Mouse (Mus musculus) lung, embryonic 16.5 days (tissue): ENCODE measurements at regions not wholly inside any gene's neighbourhood (a gene's known extent, or its start where the extent isn't known, plus 50 kb on each side); places are given as distances from the start of the nearest gene placed in this dataset.

Source experiments
- ATAC-seq: fragments of 200-750 bp; cut with Nextera tagmentation; 2 replicates; pipeline ENCODE4 v1.8.0; 2017; ENCODE audit warnings: low read depth, mild to moderate bottlenecking, moderate library complexity
- H3K27ac ChIP-seq: fragments of 300-500 bp; sonication (generic); 2 replicates; pipeline ENCODE4 v1.5.1; 2014; ENCODE audit warnings: mild to moderate bottlenecking, control low read depth, low read length
- H3K27me3 ChIP-seq: fragments of 300-500 bp; sonication (generic); 2 replicates; pipeline ENCODE4 v1.6.1; 2014; ENCODE audit warnings: low read depth, low read length, mixed read lengths; ENCODE audit not compliant: control insufficient read depth, insufficient read depth
- H3K36me3 ChIP-seq: fragments of 300-500 bp; sonication (generic); 2 replicates; pipeline ENCODE4 v1.6.1; 2014; ENCODE audit warnings: low read length; ENCODE audit not compliant: control insufficient read depth, insufficient read depth
- H3K4me1 ChIP-seq: fragments of 300-500 bp; sonication (generic); replicated peaks from 2 replicates; pipeline ENCODE4 v1.6.1; 2014; ENCODE audit warnings: low read length, mixed read lengths; ENCODE audit not compliant: control insufficient read depth, insufficient read depth
- H3K4me2 ChIP-seq: fragments of 300-500 bp; sonication (generic); 2 replicates; pipeline ENCODE4 v1.6.1; 2014; ENCODE audit warnings: low read depth, low read length, control low read depth
- H3K4me3 ChIP-seq: fragments of 300-500 bp; sonication (generic); 2 replicates; pipeline ENCODE4 v1.5.1; 2014; ENCODE audit warnings: mild to moderate bottlenecking, low read length, control low read depth
- H3K9ac ChIP-seq: fragments of 300-500 bp; sonication (generic); 2 replicates; pipeline ENCODE4 v1.6.1; 2014; ENCODE audit warnings: low read length, control low read depth
- H3K9me3 ChIP-seq: fragments of 300-500 bp; sonication (generic); 2 replicates; pipeline ENCODE4 v1.6.1; 2016; ENCODE audit warnings: low read length; ENCODE audit not compliant: control insufficient read depth
- WGBS: fragments of 180-500 bp; shearing (Covaris S2); extraction: QIAGEN DNeasy Blood & Tissue Kit; methylation state at CpG from one replicate; pipeline ENCODE4 v1.1.7; 2014; 5-methylcytosine and 5-hydroxymethylcytosine counted together

DNA sequence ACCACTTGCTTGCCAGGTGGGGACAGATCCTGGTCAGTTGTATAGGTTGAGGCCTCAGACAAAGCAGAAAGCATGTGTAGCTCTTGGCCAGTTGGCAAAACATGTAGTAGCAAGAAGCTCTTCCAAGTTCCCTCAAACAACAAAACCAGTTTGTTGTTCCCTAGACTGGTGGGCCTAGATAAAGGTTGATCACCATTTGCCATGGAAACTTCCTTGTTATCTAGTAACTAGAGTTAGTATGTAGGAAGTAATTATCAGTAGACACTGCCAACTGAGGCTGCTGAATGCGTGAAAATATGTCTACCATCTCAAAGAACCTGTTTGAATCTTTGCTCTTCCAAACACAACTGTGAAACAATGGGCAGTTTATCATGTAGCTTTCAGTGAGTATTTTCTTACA lies 1098.7 kb downstream of the Pcdh18 start:
- no peak overlapping the region for H3K4me3 ChIP-seq
- WGBS = 85% methylated on average over 1 of the region's 1 CpGs
- H3K27ac ChIP-seq = no peak overlapping the region
- ATAC-seq = no peak
- H3K4me2 ChIP-seq = no peak overlapping the region
- no peaks in the 10 kb centered on the region for H3K27me3 ChIP-seq
- H3K4me1 ChIP-seq = no peaks in the 10 kb centered on the region
- no peak overlapping the region for H3K9ac ChIP-seq
- no peaks in the 10 kb centered on the region for H3K9me3 ChIP-seq
- H3K36me3 ChIP-seq = no peaks in the 10 kb centered on the region

DNA sequence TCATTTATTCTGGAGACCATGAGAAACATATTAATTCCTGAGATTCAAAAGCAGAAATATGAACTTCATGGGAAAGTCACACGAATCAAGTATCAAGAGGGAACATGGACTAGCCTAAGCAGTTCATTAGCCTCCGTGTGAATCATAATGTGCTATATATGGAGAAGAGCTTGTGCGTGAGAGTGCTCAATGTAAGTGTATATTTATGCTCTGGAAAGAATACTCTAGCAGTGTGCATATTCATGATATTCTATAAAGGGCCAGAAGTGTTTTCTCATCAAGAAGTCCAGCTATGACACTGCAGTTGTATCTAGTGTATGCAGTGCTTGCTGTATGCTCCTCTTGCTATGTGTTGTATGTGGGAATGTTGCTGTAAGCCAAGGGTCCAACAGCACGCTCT lies 1102.0 kb downstream of the Pcdh18 start:
- Histone ChIP-seq H3K36me3 (no peaks in the 10 kb centered on the region), H3K4me3 (no peak overlapping the region), H3K4me2 (no peak overlapping the region), H3K4me1 (no peaks in the 10 kb centered on the region), H3K9me3 (no peaks in the 10 kb centered on the region), H3K9ac (no peak overlapping the region), H3K27ac (no peak overlapping the region), H3K27me3 (no peaks in the 10 kb centered on the region)
- 80% methylated on average over 4 of the region's 4 CpGs for WGBS
- no peak for ATAC-seq

DNA sequence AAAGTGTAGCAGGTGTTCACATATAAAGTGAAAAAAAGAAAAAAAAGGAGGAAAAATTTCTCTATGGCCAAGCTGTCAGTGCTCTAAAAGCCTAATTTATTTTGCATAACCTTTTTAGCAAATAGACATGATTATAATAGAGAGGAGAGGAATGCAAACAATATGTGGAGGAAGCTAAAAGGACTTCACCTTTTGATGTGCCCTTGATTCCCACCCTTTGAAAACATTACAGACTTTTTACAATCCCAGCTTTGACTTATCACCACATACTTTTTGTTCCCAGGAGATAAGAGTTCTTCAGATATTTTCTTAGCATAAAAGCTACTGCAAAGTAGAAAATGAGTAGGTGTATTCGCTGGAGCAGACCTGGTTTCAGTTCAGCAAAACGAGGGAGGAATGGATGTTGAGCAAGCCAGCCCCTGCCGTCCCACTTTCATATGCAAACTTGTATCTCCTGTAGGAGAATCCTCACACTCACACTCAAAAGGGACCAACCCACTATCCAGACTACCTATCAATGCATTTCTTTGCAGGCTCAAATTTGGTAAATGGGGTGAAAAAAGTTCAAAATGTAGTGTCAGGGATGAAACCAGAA lies 1125.1 kb downstream of the Pcdh18 start:
- Histone ChIP-seq H3K36me3 (no peaks in the 10 kb centered on the region), H3K4me3 (no peak overlapping the region), H3K27me3 (no peaks in the 10 kb centered on the region), H3K27ac (no peak overlapping the region), H3K4me2 (no peak overlapping the region), H3K4me1 (no peaks in the 10 kb centered on the region), H3K9me3 (no peaks in the 10 kb centered on the region), H3K9ac (no peak overlapping the region)
- no peak for ATAC-seq
- WGBS = 24% methylated on average over 3 of the region's 3 CpGs

DNA sequence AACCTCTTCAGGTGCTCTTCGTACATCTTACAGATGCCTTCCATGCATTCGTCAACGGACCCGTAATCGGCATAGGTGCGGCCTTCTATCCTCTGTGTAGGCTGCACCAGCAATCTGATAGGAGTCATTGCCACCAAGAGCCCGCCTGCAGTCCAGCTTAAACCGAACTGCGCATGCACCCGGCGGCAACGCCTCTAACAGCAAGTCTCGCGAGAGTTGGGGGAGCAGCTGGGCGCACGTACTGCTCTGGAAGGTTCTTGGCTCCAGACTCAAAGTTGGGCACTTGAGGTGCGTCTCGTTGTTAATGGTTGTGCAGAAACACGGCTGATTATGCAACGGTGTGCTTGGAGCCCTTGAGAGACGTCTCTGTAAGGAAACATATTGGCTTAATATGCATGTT lies 1148.2 kb downstream of the Pcdh18 start:
- H3K9ac ChIP-seq = no peak overlapping the region
- no peak for ATAC-seq
- H3K27ac ChIP-seq = no peak overlapping the region
- H3K4me3 ChIP-seq = no peak overlapping the region
- no peaks in the 10 kb centered on the region for H3K36me3 ChIP-seq
- WGBS = 95% methylated on average over 21 of the region's 21 CpGs
- H3K4me2 ChIP-seq = no peak overlapping the region
- H3K9me3 ChIP-seq = no peaks in the 10 kb centered on the region
- H3K27me3 ChIP-seq = no peaks in the 10 kb centered on the region
- no peaks in the 10 kb centered on the region for H3K4me1 ChIP-seq

DNA sequence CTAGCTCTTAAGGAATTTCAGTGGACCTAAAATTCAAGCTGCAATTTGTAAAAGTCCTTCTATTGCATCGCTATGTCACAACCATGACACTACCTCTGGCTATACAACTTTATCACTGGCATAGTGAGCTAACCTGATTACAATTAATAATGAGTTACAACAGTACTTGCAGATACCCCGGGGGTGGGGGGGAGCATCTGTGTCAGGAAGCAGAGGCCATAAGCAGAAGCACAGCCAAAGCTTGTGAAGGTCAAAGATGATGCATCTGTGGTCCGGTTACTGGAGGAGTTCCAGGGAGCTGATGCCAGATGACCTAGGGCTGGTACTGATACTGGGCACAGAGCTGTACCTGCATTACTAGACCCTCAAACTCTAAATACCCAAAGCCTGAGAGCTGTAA lies 1152.3 kb downstream of the Pcdh18 start:
- no peak for ATAC-seq
- 77% methylated on average over 3 of the region's 3 CpGs for WGBS

DNA sequence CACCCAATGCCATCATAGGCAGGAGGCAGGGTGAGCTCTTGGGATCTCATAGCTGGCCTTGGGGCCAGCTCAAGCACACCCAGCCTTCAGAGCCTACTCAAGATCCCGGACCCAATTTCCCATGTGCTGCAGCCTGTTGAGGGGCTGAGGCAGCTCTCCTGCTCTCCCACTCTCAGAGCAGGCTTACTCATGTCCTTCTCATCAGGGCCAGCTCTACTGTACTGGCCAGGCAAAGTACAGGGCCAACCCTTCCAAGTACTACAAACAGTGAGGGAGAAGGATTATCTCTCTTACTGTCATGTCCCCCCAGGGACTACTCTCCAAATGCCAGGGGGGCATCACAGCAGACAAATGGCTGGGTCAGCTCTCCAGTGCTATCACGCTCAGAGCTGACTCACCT lies 1169.8 kb downstream of the Pcdh18 start:
- H3K4me1 ChIP-seq = no peaks in the 10 kb centered on the region
- H3K36me3 ChIP-seq = no peaks in the 10 kb centered on the region
- H3K9me3 ChIP-seq = no peaks in the 10 kb centered on the region
- no peak; the same call in 1 of the 2 replicates for ATAC-seq
- H3K9ac ChIP-seq = no peak overlapping the region
- no peak overlapping the region for H3K27ac ChIP-seq
- H3K4me3 ChIP-seq = no peak overlapping the region
- no peak overlapping the region for H3K4me2 ChIP-seq
- no peaks in the 10 kb centered on the region for H3K27me3 ChIP-seq
- 88% methylated on average over 2 of the region's 2 CpGs for WGBS

More for the DNA sequence above, 1152.3 kb downstream of the Pcdh18 start:
- no peaks in the 10 kb centered on the region for H3K27me3 ChIP-seq
- H3K4me2 ChIP-seq = no peak overlapping the region
- no peaks in the 10 kb centered on the region for H3K4me1 ChIP-seq
- H3K9ac ChIP-seq = no peak overlapping the region
- H3K4me3 ChIP-seq = no peak overlapping the region
- H3K27ac ChIP-seq = no peak overlapping the region
- no peaks in the 10 kb centered on the region for H3K9me3 ChIP-seq
- H3K36me3 ChIP-seq = no peaks in the 10 kb centered on the region

DNA sequence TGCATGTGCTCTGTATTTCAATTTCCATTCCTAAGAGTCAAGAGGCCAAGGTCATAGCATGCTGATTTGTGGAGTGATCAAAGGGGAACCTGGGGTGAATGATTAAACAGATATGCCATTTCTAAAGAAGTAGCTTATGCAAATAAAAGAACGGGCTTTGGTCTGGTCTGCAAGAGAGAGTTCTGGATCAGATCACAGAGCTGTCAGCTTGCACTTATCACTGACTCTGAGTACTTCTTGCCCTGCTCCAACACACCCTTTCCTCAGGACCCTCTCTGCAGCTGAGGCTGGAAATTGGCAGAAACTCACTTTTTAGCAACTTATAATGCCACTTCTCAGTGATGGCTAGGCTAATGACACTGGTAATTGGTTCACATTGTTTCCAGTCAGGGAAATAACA lies 1171.0 kb downstream of the Pcdh18 start:
- Histone ChIP-seq H3K27me3 (no peaks in the 10 kb centered on the region), H3K9ac (no peak overlapping the region), H3K4me2 (no peak overlapping the region), H3K9me3 (no peaks in the 10 kb centered on the region), H3K36me3 (no peaks in the 10 kb centered on the region), H3K27ac (no peak overlapping the region), H3K4me3 (no peak overlapping the region), H3K4me1 (no peaks in the 10 kb centered on the region)
- no peak for ATAC-seq
- WGBS = 0% methylated on average over 1 of the region's 1 CpGs

DNA sequence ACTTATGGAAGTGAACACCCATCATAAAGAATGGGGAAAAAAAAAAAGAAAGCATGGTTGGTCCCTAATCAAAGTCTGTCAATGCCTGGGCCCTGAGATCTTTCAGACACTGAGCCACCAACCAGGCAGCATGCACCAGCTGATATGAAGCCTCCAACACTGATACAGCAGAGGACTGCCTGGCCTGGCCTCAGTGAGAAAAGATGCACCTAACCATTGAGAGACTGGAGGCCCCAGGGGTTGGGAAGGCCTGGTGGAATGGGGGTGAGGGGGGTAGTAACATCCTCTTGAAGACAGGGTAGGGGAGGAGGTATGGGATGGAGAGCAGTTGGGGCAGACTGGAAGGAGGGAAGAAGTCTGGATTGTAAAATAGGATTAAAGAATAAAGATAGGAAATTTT lies 1172.8 kb downstream of the Pcdh18 start:
- ATAC-seq = no peak
- no peaks in the 10 kb centered on the region for H3K4me1 ChIP-seq
- H3K27ac ChIP-seq = no peak overlapping the region
- no peak overlapping the region for H3K9ac ChIP-seq
- no peaks in the 10 kb centered on the region for H3K9me3 ChIP-seq
- H3K27me3 ChIP-seq = no peaks in the 10 kb centered on the region
- no peak overlapping the region for H3K4me2 ChIP-seq
- no peaks in the 10 kb centered on the region for H3K36me3 ChIP-seq
- no peak overlapping the region for H3K4me3 ChIP-seq

DNA sequence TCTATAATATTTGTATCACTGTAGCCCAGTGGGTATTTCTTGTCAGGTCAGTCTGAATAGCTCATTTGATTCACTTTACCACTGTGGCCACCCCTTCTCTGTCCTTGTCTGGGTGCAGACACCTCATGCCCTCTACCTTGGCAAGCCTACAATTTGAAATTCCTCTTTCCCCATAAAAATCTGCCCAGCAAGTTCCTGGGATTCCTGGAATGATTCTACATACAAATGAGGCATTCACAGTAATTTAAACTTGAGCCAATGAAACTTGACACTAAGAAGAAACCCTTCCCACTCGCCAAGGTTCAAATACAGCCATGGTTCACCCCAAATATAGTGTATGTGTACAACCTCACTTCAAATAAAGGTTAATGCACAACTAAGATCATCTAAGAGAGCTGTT lies 1174.6 kb downstream of the Pcdh18 start:
- WGBS = 62% methylated on average over 1 of the region's 1 CpGs
- Histone ChIP-seq H3K9me3 (no peaks in the 10 kb centered on the region), H3K36me3 (no peaks in the 10 kb centered on the region), H3K27ac (no peak overlapping the region), H3K27me3 (no peaks in the 10 kb centered on the region), H3K9ac (no peak overlapping the region), H3K4me1 (no peaks in the 10 kb centered on the region), H3K4me2 (no peak overlapping the region), H3K4me3 (no peak overlapping the region)
- ATAC-seq = no peak

DNA sequence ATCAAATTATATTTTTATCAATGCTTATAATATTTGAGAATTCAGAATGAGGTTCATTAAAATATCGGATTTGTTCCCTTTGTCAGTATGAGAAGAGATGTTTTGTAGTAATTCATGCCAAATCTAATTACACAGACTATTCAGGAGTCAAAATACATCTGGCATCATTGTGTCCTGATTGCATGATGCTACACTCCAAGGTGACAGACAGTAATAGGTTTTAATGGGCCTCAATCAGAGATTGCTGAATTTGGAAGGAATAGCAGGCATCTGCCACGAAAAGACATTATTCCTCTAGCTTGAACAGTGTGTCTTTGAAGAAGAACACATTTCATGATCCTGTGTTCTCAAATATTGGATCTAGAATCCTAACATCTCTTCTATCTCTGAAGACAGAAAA lies 1177.2 kb downstream of the Pcdh18 start:
- WGBS = 72% methylated on average over 2 of the region's 2 CpGs
- no peaks in the 10 kb centered on the region for H3K9me3 ChIP-seq
- H3K36me3 ChIP-seq = no peaks in the 10 kb centered on the region
- no peak for ATAC-seq
- no peak overlapping the region for H3K27ac ChIP-seq
- H3K27me3 ChIP-seq = no peaks in the 10 kb centered on the region
- H3K4me2 ChIP-seq = no peak overlapping the region
- no peak overlapping the region for H3K4me3 ChIP-seq
- H3K4me1 ChIP-seq = no peaks in the 10 kb centered on the region
- no peak overlapping the region for H3K9ac ChIP-seq
